In the genomic region with DNA sequence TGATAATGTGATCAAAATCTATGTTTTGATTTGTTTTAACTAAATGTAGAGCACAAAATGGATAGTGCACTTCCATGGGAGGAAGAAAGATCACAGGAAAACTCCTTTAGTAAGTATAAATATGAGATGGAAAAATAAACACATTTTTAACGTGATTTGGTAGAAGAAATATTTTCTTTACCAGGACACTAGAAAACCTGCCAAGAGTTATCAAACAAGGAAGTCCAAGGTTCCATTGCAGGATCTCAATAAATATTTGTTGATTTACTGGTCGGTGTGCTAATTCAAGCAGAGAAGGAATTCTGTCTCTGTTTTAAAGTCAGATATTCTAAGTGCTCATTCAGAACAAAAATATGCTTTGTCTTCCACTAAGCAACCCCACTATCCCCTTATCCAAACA, we compare ENCODE assay signal across 21 mouse cellular contexts.
DNase-seq lines count a peak whose midpoint lies in the region; ATAC-seq and TF ChIP-seq lines count a peak whose summit lies in the region.
"Had no signal": no experiment of that assay in that cellular context is flagged by ENCODE, and none has a peak within 500 bp of the region (broad histone marks: within the 10 kb centered on the region; RNA-seq: fewer than 3 reads in every experiment).

No protein-coding gene starts in this region.

- no peak overlapping the region for H3K9ac ChIP-seq in intestine, embryonic 16.5 days (ENCODE audit: low read depth, low read length)
- H3K9ac ChIP-seq in intestine, embryonic 15.5 days = no peak overlapping the region
- no peak overlapping the region for H3K9ac ChIP-seq in liver, postnatal 0 days (replicated peaks)
- H3K9ac ChIP-seq: embryonic facial prominence, embryonic 13.5 days; embryonic facial prominence, embryonic 15.5 days; forebrain, embryonic 13.5 days; forebrain, embryonic 15.5 days had no signal

- H3K4me2 ChIP-seq in intestine, embryonic 16.5 days (ENCODE audit: low read depth, low read length) = no peak overlapping the region
- no peak overlapping the region for H3K4me2 ChIP-seq in intestine, embryonic 15.5 days (replicated peaks)
- no peak overlapping the region for H3K4me2 ChIP-seq in liver, postnatal 0 days (ENCODE audit: low read depth, low read length)
- H3K4me2 ChIP-seq: embryonic facial prominence, embryonic 13.5 days; embryonic facial prominence, embryonic 15.5 days; forebrain, embryonic 13.5 days; forebrain, embryonic 15.5 days had no signal

- no peaks in the 10 kb centered on the region for H3K27me3 ChIP-seq in intestine, embryonic 16.5 days (replicated peaks; ENCODE audit: control insufficient read depth, insufficient read depth, low read length)
- no peaks in the 10 kb centered on the region for H3K27me3 ChIP-seq in intestine, embryonic 15.5 days (replicated peaks)
- H3K27me3 ChIP-seq in liver, postnatal 0 days (ENCODE audit: insufficient read depth, low read length) = no peaks in the 10 kb centered on the region
- H3K27me3 ChIP-seq: embryonic facial prominence, embryonic 13.5 days; embryonic facial prominence, embryonic 15.5 days; forebrain, embryonic 13.5 days; forebrain, embryonic 15.5 days had no signal

- H3K4me3 ChIP-seq in intestine, embryonic 16.5 days (ENCODE audit: low read length) = no peak overlapping the region
- no peak overlapping the region for H3K4me3 ChIP-seq in intestine, embryonic 15.5 days (replicated peaks)
- no peak overlapping the region for H3K4me3 ChIP-seq in liver, postnatal 0 days (ENCODE audit: low read depth, low read length)
- H3K4me3 ChIP-seq: embryonic facial prominence, embryonic 13.5 days; embryonic facial prominence, embryonic 15.5 days; erythroblast, embryonic 14.5 days; forebrain, embryonic 10.5 days; forebrain, embryonic 13.5 days; forebrain, embryonic 15.5 days had no signal

- H3K9me3 ChIP-seq in intestine, embryonic 16.5 days (ENCODE audit: control insufficient read depth, low read length) = no peaks in the 10 kb centered on the region
- no peaks in the 10 kb centered on the region for H3K9me3 ChIP-seq in intestine, embryonic 15.5 days
- H3K9me3 ChIP-seq in liver, postnatal 0 days (ENCODE audit: low read length) = no peaks in the 10 kb centered on the region
- H3K9me3 ChIP-seq: embryonic facial prominence, embryonic 13.5 days; embryonic facial prominence, embryonic 15.5 days; forebrain, embryonic 10.5 days; forebrain, embryonic 13.5 days; forebrain, embryonic 15.5 days had no signal

- H3K36me3 ChIP-seq in intestine, embryonic 16.5 days (ENCODE audit: control insufficient read depth, insufficient read depth, low read length) = no peaks in the 10 kb centered on the region
- H3K36me3 ChIP-seq in intestine, embryonic 15.5 days = no peaks in the 10 kb centered on the region
- H3K36me3 ChIP-seq in liver, postnatal 0 days (replicated peaks; ENCODE audit: insufficient read depth, low read length) = no peaks in the 10 kb centered on the region
- H3K36me3 ChIP-seq: embryonic facial prominence, embryonic 13.5 days; embryonic facial prominence, embryonic 15.5 days; forebrain, embryonic 10.5 days; forebrain, embryonic 15.5 days had no signal

- WGBS in intestine, embryonic 16.5 days = 34% methylated on average over 2 of the region's 2 CpGs
- 33% methylated on average over 2 of the region's 2 CpGs for WGBS in intestine, embryonic 15.5 days
- 53% methylated on average over 2 of the region's 2 CpGs for WGBS in liver, postnatal 0 days (ENCODE audit: insufficient replicate concordance)

- TF ChIP-seq EP300 in liver, postnatal 0 days (IDR thresholded peaks at IDR 0.05; ENCODE audit: low read depth) = no peak

- peak overlapping the region; percentile 48 for H3K27ac ChIP-seq in intestine, embryonic 16.5 days (ENCODE audit: low read length)
- H3K27ac ChIP-seq in intestine, embryonic 15.5 days = no peak overlapping the region
- peak overlapping the region; percentile 61 for H3K27ac ChIP-seq in liver, postnatal 0 days (ENCODE audit: low read depth)
- H3K27ac ChIP-seq: embryonic facial prominence, embryonic 13.5 days; embryonic facial prominence, embryonic 15.5 days; forebrain, embryonic 10.5 days; forebrain, embryonic 13.5 days; forebrain, embryonic 15.5 days had no signal

- no peak for ATAC-seq in intestine, embryonic 16.5 days
- no peak for ATAC-seq in intestine, embryonic 15.5 days
- no peak for ATAC-seq in liver, postnatal 0 days
- ATAC-seq: forebrain, embryonic 13.5 days; forebrain, embryonic 15.5 days had no signal

- no peaks in the 10 kb centered on the region for H3K4me1 ChIP-seq in intestine, embryonic 16.5 days (ENCODE audit: control insufficient read depth, insufficient read depth, low read length)
- H3K4me1 ChIP-seq in intestine, embryonic 15.5 days (replicated peaks) = no peaks in the 10 kb centered on the region
- peaks cover 12% of the 10 kb centered on the region for H3K4me1 ChIP-seq in liver, postnatal 0 days (ENCODE audit: insufficient read depth)
- H3K4me1 ChIP-seq: embryonic facial prominence, embryonic 13.5 days; embryonic facial prominence, embryonic 15.5 days; forebrain, embryonic 10.5 days; forebrain, embryonic 13.5 days; forebrain, embryonic 15.5 days had no signal

- no peak for DNase-seq in liver, postnatal 0 days
- no peak for DNase-seq in liver
- DNase-seq in left cerebral cortex, postnatal 36 days (ENCODE audit: low spot score in 2 of 2) = no peak
- DNase-seq: adrenal gland, adult 2 months; adrenal gland, postnatal 10 days; adrenal gland, postnatal 25 days; cerebellum, adult 11 months; cerebellum, adult 18-20 months; cerebellum, adult 8-10 months; cerebellum, adult 9-11 months; cerebellum, postnatal 14 days; cerebellum, postnatal 36 days; embryo, embryonic 11 days had no signal

- no peak for TF ChIP-seq CTCF in liver, postnatal 0 days (IDR thresholded peaks at IDR 0.05; ENCODE audit: low read depth)

- intact Hi-C loops in left cerebral cortex, postnatal 36 days (cut with DNase I) = loop anchor here (5.0 kb wide), 1 partner anchor 150 kb away; no protein-coding TSS in a partner anchor
